Mouse (Mus musculus): ENCODE data around the gene Pagr1b.

GRCm38 (mm10) chr7:127009307-127010085 lies 6.8 kb downstream of the Pagr1b start:
- TF ChIP-seq CTCF (IDR thresholded peaks at IDR 0.05; ENCODE audit: low read depth, low read length) = no peak
- no peak for TF ChIP-seq POLR2A (IDR thresholded peaks at IDR 0.05; ENCODE audit: extremely low read depth, insufficient read depth, low read length)

Data from liver, adult 2 months (tissue).